Mouse (Mus musculus): ENCODE data around the gene Apobr.

- TF ChIP-seq GATA1 (IDR thresholded peaks at IDR 0.05; ENCODE audit: low read length) (no peak), TAL1 (IDR thresholded peaks at IDR 0.05; ENCODE audit: low read length) (no peak)
Observed at GRCm38 (mm10) chr7:126612736-126613135, 28.0 kb downstream of the Apobr start.

All from erythroblast, embryonic 14.5 days (primary cell).